Mouse (Mus musculus) embryonic facial prominence, embryonic 15.5 days (tissue): ENCODE results near the gene Gm5678. TPM values are rescaled to one million over a fixed set of nuclear protein-coding genes. Genes with fewer than 3 reads are reported as not detected.

Experiments
- ATAC-seq: fragments of 200-750 bp; cut with Nextera tagmentation; 2 replicates; pipeline ENCODE4 v1.8.0; 2017; ENCODE audit warnings: low read depth, moderate TSS enrichment; ENCODE audit not compliant: insufficient number of reproducible peaks, low FRiP score, low TSS enrichment
- H3K27ac ChIP-seq: fragments of 300-500 bp; sonication (generic); replicated peaks from 2 replicates; pipeline ENCODE4 v1.5.1; 2015; ENCODE audit warnings: mild to moderate bottlenecking, inconsistent platforms
- H3K27me3 ChIP-seq: fragments of 300-500 bp; sonication (generic); 2 replicates; pipeline ENCODE4 v1.6.1; 2015; ENCODE audit warnings: inconsistent platforms
- H3K36me3 ChIP-seq: fragments of 300-500 bp; sonication (generic); 2 replicates; pipeline ENCODE4 v1.6.1; 2015; ENCODE audit warnings: mild to moderate bottlenecking, inconsistent platforms
- H3K4me1 ChIP-seq: fragments of 300-500 bp; sonication (generic); 2 replicates; pipeline ENCODE4 v1.6.1; 2015; ENCODE audit warnings: inconsistent platforms
- H3K4me2 ChIP-seq: fragments of 300-500 bp; sonication (generic); replicated peaks from 2 replicates; pipeline ENCODE4 v1.6.1; 2015; ENCODE audit warnings: mild to moderate bottlenecking, inconsistent platforms
- H3K4me3 ChIP-seq: fragments of 300-500 bp; sonication (generic); replicated peaks from 2 replicates; pipeline ENCODE4 v1.5.1; 2015; ENCODE audit warnings: mild to moderate bottlenecking, inconsistent platforms
- H3K9ac ChIP-seq: fragments of 300-500 bp; sonication (generic); 2 replicates; pipeline ENCODE4 v1.6.1; 2015; ENCODE audit warnings: inconsistent platforms
- H3K9me3 ChIP-seq: fragments of 300-500 bp; sonication (generic); replicated peaks from 2 replicates; pipeline ENCODE4 v1.6.1; 2016; ENCODE audit warnings: inconsistent platforms
- WGBS: fragments of 180-500 bp; shearing (Covaris S2); methylation state at CpG from one replicate; pipeline ENCODE4 v1.1.7; 2015; 5-methylcytosine and 5-hydroxymethylcytosine counted together
- polyA plus RNA-seq: library from polyadenylated mRNA; unstranded; fragments of >200 nt; fragmentation: Nextera tagmentation; extraction: Ambion mirVana; gene quantifications from 2 replicates; pipeline ENCODE4 v1.2.1, GENCODE M21; 2015

The Gm5678 gene
- polyA plus RNA-seq, 1 experiment from 2014 or later = not detected

DNA sequence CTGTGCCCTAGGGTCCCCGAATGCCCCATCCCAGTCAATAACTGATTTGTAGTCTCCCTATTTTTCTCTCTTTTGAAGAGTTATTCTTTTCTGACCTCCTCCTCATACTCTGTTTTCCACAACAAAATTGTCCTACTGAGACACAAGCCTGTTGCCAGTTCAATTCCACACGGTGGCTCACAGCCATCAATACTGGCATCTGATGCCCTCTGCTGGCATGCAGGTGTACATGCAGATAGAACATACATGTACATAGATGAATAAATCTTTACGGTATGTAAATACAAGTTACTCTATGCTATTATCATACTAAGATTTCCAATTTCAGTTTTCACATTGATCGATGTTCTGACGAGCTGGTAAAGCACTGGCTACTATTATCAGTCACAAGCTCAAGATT is 43.2 kb downstream of the Gm5678 start:
- Histone ChIP-seq H3K27me3 (no peaks in the 10 kb centered on the region), H3K4me2 (no peak overlapping the region), H3K36me3 (no peaks in the 10 kb centered on the region), H3K4me3 (no peak overlapping the region), H3K27ac (no peak overlapping the region), H3K4me1 (no peaks in the 10 kb centered on the region), H3K9ac (no peak overlapping the region), H3K9me3 (peaks cover 9% of the 10 kb centered on the region; the same call in 1 of the 2 replicates)
- WGBS = 92% methylated on average over 5 of the region's 5 CpGs
- ATAC-seq = no peak

DNA sequence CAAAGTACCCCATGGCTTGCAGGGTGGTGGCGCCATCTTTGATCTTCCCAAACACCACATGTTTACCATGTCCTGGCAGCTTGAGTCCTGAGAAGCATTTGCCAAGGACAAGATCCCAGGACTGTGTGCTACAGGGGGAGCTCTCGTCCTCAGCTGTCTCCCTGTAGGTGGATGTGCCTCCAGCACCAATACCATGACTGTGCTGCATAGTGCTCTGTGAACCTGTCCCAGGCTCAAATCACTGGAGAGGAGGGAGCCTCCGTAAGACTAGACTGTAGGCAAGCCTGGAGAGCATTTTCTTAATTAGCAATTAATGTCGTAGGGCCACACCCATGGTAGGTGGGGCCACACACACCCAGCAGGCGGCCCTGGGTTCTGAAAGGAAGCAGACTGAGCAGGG is 48.5 kb downstream of the Gm5678 start:
- H3K4me2 ChIP-seq = no peak overlapping the region
- H3K9ac ChIP-seq = no peak overlapping the region
- ATAC-seq = no peak
- H3K36me3 ChIP-seq = no peaks in the 10 kb centered on the region
- no peak overlapping the region for H3K4me3 ChIP-seq
- H3K4me1 ChIP-seq = no peaks in the 10 kb centered on the region
- H3K27ac ChIP-seq = no peak overlapping the region
- WGBS = 69% methylated on average over 5 of the region's 5 CpGs
- no peaks in the 10 kb centered on the region for H3K9me3 ChIP-seq
- peaks cover 6% of the 10 kb centered on the region; the same call in 1 of the 2 replicates for H3K27me3 ChIP-seq

DNA sequence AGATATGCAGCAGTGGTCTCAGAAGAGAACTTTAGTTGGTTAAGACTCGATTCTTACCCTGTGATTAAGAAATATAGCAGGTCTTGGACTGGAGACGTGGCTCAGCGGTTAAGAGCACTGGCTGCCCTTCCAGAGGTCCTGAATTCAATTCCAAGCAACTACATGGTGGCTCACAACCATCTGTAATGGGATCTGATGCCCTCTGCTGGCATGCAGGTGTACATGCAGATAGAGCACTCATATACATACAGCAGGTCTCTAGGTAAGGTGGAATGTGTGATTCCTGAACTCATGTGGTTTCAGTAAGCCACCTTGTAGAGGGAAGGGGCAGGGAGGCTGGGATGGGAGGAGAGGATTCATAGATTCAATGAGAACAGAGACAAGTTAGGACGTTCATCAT is 50.3 kb downstream of the Gm5678 start:
- 78% methylated on average over 4 of the region's 4 CpGs for WGBS
- peaks cover 15% of the 10 kb centered on the region for H3K27me3 ChIP-seq

DNA sequence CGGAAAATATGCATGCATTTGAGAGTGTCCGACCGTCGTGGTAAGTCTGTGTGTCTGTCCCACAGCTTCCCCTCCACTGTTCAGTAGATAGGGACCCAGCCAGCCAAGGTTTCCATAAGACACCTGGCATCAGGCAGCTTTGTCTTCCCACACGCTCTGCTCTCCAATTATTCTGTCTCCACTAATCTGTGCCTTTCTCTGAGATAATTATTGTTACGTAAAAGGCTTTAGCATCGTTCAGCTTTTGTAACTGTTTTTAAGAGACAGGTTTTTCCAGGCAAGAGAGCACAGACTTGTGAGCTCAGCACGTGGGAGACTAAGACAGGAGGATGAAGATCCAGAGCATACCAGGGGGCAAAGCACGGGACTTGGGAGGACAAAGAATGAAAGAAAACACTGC is 51.3 kb downstream of the Gm5678 start:
- no peak overlapping the region for H3K9ac ChIP-seq
- no peak overlapping the region for H3K4me2 ChIP-seq
- no peak overlapping the region for H3K27ac ChIP-seq
- H3K27me3 ChIP-seq = peaks cover 22% of the 10 kb centered on the region
- WGBS = 44% methylated on average over 9 of the region's 9 CpGs
- no peaks in the 10 kb centered on the region for H3K9me3 ChIP-seq
- ATAC-seq = no peak
- peaks cover 21% of the 10 kb centered on the region for H3K4me1 ChIP-seq
- H3K36me3 ChIP-seq = no peaks in the 10 kb centered on the region
- H3K4me3 ChIP-seq = no peak overlapping the region

More for the DNA sequence above, 50.3 kb downstream of the Gm5678 start:
- H3K4me1 ChIP-seq = peaks cover 12% of the 10 kb centered on the region
- H3K9ac ChIP-seq = no peak overlapping the region
- H3K4me2 ChIP-seq = no peak overlapping the region
- no peak for ATAC-seq
- H3K9me3 ChIP-seq = no peaks in the 10 kb centered on the region
- no peak overlapping the region for H3K27ac ChIP-seq
- H3K4me3 ChIP-seq = no peak overlapping the region
- no peaks in the 10 kb centered on the region for H3K36me3 ChIP-seq

Other genes starting within 250 kb of the Gm5678 start
- gene Setd4, start 24.0 kb upstream of the Gm5678 start, polyA plus RNA-seq = 12.3 and 17.0 TPM in 2 replicates
- gene Cbr1, start 22.2 kb upstream of the Gm5678 start, polyA plus RNA-seq = 92.8 and 96.6 TPM in 2 replicates
- 22.3 and 23.7 TPM in 2 replicates for gene Cbr3, start 55.1 kb downstream of the Gm5678 start, polyA plus RNA-seq
- gene Dop1b, start 83.8 kb downstream of the Gm5678 start, polyA plus RNA-seq = 15.1 and 17.3 TPM in 2 replicates
- 30.5 and 33.2 TPM in 2 replicates for gene Morc3, start 204.0 kb downstream of the Gm5678 start, polyA plus RNA-seq